ENCODE assay signal across 17 mouse cellular contexts in genomic region chrX:74103457-74104188, GRCm38 (mm10). TPM values are rescaled to one million over a fixed set of nuclear protein-coding genes. Genes with fewer than 3 reads are reported as not detected.
DNase-seq lines count a peak whose midpoint lies in the region; ATAC-seq lines count a peak whose summit lies in the region.
"Had no signal": no experiment of that assay in that cellular context is flagged by ENCODE, and none has a peak within 500 bp of the region (broad histone marks: within the 10 kb centered on the region; RNA-seq: fewer than 3 reads in every experiment).

No protein-coding gene starts in this region.

- peak overlapping the region; percentile 21; the same call in 1 of the 2 replicates for H3K4me2 ChIP-seq in heart, embryonic 16.5 days (ENCODE audit: low read depth, low read length)
- H3K4me2 ChIP-seq: embryonic facial prominence, embryonic 15.5 days; hindbrain, embryonic 14.5 days; limb, embryonic 12.5 days; lung, embryonic 15.5 days; midbrain, embryonic 12.5 days; neural tube, embryonic 12.5 days had no signal

- ATAC-seq in heart, embryonic 16.5 days (replicated peaks; ENCODE audit: extremely low read depth, insufficient read depth, low FRiP score), result peak; percentile 87
- ATAC-seq: forebrain, postnatal 0 days had no signal

- H3K9ac ChIP-seq in heart, embryonic 16.5 days (ENCODE audit: low read length), result no peak overlapping the region
- H3K9ac ChIP-seq: embryonic facial prominence, embryonic 15.5 days; forebrain, postnatal 0 days; hindbrain, embryonic 14.5 days; limb, embryonic 12.5 days; lung, embryonic 15.5 days; midbrain, embryonic 12.5 days; neural tube, embryonic 12.5 days had no signal

- WGBS in heart, embryonic 16.5 days, result 37% methylated on average over 4 of the region's 4 CpGs
- WGBS in midbrain, embryonic 10.5 days, result 67% methylated on average over 4 of the region's 4 CpGs

- no peaks in the 10 kb centered on the region for H3K9me3 ChIP-seq in heart, embryonic 16.5 days (replicated peaks; ENCODE audit: control insufficient read depth, low read length)
- no peaks in the 10 kb centered on the region for H3K9me3 ChIP-seq in midbrain, embryonic 10.5 days (replicated peaks)
- H3K9me3 ChIP-seq: embryonic facial prominence, embryonic 15.5 days; limb, embryonic 12.5 days; lung, embryonic 15.5 days; midbrain, embryonic 12.5 days; neural tube, embryonic 12.5 days had no signal

- H3K4me1 ChIP-seq in heart, embryonic 16.5 days (ENCODE audit: control insufficient read depth, insufficient read depth, low read length), result no peaks in the 10 kb centered on the region
- H3K4me1 ChIP-seq in midbrain, embryonic 10.5 days, result no peaks in the 10 kb centered on the region
- H3K4me1 ChIP-seq: embryonic facial prominence, embryonic 15.5 days; limb, embryonic 12.5 days; lung, embryonic 15.5 days; midbrain, embryonic 12.5 days; neural tube, embryonic 12.5 days had no signal

- no peak overlapping the region; the same call in 1 of the 2 replicates for H3K4me3 ChIP-seq in heart, embryonic 16.5 days (ENCODE audit: low read length)
- H3K4me3 ChIP-seq in midbrain, embryonic 10.5 days, result no peak overlapping the region
- H3K4me3 ChIP-seq: embryonic facial prominence, embryonic 15.5 days; limb, embryonic 12.5 days; lung, embryonic 15.5 days; midbrain, embryonic 12.5 days; neural tube, embryonic 12.5 days had no signal

- H3K27me3 ChIP-seq in heart, embryonic 16.5 days (ENCODE audit: control insufficient read depth, insufficient read depth, low read length), result no peaks in the 10 kb centered on the region
- H3K27me3 ChIP-seq in midbrain, embryonic 10.5 days (ENCODE audit: low read depth, poor library complexity, severe bottlenecking), result no peaks in the 10 kb centered on the region
- H3K27me3 ChIP-seq: midbrain, embryonic 12.5 days; neural tube, embryonic 12.5 days had no signal

- no peaks in the 10 kb centered on the region for H3K36me3 ChIP-seq in heart, embryonic 16.5 days (ENCODE audit: control insufficient read depth, insufficient read depth)
- H3K36me3 ChIP-seq in midbrain, embryonic 10.5 days, result no peaks in the 10 kb centered on the region
- H3K36me3 ChIP-seq: embryonic facial prominence, embryonic 15.5 days; limb, embryonic 12.5 days; lung, embryonic 15.5 days; midbrain, embryonic 12.5 days; neural tube, embryonic 12.5 days had no signal

- peak; percentile 29 for DNase-seq in gastrocnemius, adult 18-20 months (ENCODE audit: low spot score)
- no peak for DNase-seq in gastrocnemius, postnatal 4 days (ENCODE audit: low spot score in 2 of 2)
- DNase-seq in kidney, postnatal 36 days, result peak; percentile 1 to 30
- DNase-seq in kidney, adult 18-20 months, result no peak
- peak; percentile 3 for DNase-seq in R1 (ENCODE audit: low read depth, low spot score)
- DNase-seq in midbrain, embryonic 10.5 days (ENCODE audit: low spot score), result no peak
- no peak for DNase-seq in adrenal gland, postnatal 25 days
- DNase-seq: cerebellum, postnatal 36 days; forebrain, postnatal 0 days had no signal

- H3K27ac ChIP-seq in heart, embryonic 16.5 days (ENCODE audit: low read length), result peak overlapping the region; percentile 95
- H3K27ac ChIP-seq in midbrain, embryonic 10.5 days (replicated peaks), result no peak overlapping the region
- H3K27ac ChIP-seq: embryonic facial prominence, embryonic 15.5 days; hindbrain, embryonic 14.5 days; limb, embryonic 12.5 days; lung, embryonic 15.5 days; midbrain, embryonic 12.5 days; neural tube, embryonic 12.5 days had no signal

RNA-seq across cellular contexts. Expression of gene Opn1mw, which starts 23.6 kb away (rescaled TPM):
- total RNA-seq in gastrocnemius, adult 18-20 months (2021), result not detected
- total RNA-seq in gastrocnemius, postnatal 4 days (2021), result not detected
- polyA plus RNA-seq in heart, embryonic 16.5 days (2015; fragmentation: Nextera tagmentation; extraction: Ambion mirVana), result not detected in 2 replicates
- not detected in 2 replicates for polyA plus RNA-seq in midbrain, embryonic 10.5 days (2016; fragmentation: Nextera tagmentation; extraction: Ambion mirVana)
- total RNA-seq in adrenal gland, postnatal 25 days (2021), result not detected in 2 replicates
- total RNA-seq: forebrain, postnatal 0 days; MEL had no signal
- polyA plus RNA-seq: embryonic facial prominence, embryonic 15.5 days; forebrain, postnatal 0 days; hindbrain, embryonic 14.5 days; limb, embryonic 12.5 days; lung, embryonic 15.5 days; midbrain, embryonic 12.5 days; neural tube, embryonic 12.5 days had no signal

RNA-seq across cellular contexts. Expression of gene Mecp2, which starts 31.5 kb away (rescaled TPM):
- total RNA-seq in gastrocnemius, adult 18-20 months (2021), result 10 to 100 TPM; 27.7 to 29.2 TPM
- 10 to 100 TPM; 45.4 to 48.7 TPM for total RNA-seq in gastrocnemius, postnatal 4 days (2021)
- 11.3 and 11.5 TPM in 2 replicates for polyA plus RNA-seq in heart, embryonic 16.5 days (2015; fragmentation: Nextera tagmentation; extraction: Ambion mirVana)
- 15.7 and 16.0 TPM in 2 replicates for polyA plus RNA-seq in midbrain, embryonic 10.5 days (2016; fragmentation: Nextera tagmentation; extraction: Ambion mirVana)
- total RNA-seq in adrenal gland, postnatal 25 days (2021), result 34.3 and 42.6 TPM in 2 replicates

Comparison
In these comparisons a context has a peak if more than half of its experiments do, and no peak if none do; other contexts are left out.
1. DNase-seq: peak in gastrocnemius, adult 18-20 months (single experiment), kidney, postnatal 36 days (2 of 2) and R1 (single experiment); none in gastrocnemius, postnatal 4 days (0 of 2), kidney, adult 18-20 months (single experiment), midbrain, embryonic 10.5 days (single experiment) and adrenal gland, postnatal 25 days (single experiment).